8 mouse cellular contexts compared by ENCODE assay signal in genomic region chr10:107272131-107272803, GRCm38 (mm10). TPM values are rescaled to one million over a fixed set of nuclear protein-coding genes. Genes with fewer than 3 reads are reported as not detected.
DNase-seq lines count a peak whose midpoint lies in the region; ATAC-seq and TF ChIP-seq lines count a peak whose summit lies in the region.

No protein-coding gene starts in this region.

- H3K4me1 ChIP-seq in heart, embryonic 10.5 days: no peaks in the 10 kb centered on the region
- H3K4me1 ChIP-seq in kidney, embryonic 14.5 days (ENCODE audit: control insufficient read depth, insufficient read depth, low read length): 0 out of 2 replicates have a peak, but pooled peaks cover 3% of the 10 kb centered on the region
- no peaks in the 10 kb centered on the region for H3K4me1 ChIP-seq in liver, embryonic 13.5 days (replicated peaks)

- no peak for TF ChIP-seq CTCF in left cerebral cortex, adult 2 months (IDR thresholded peaks at IDR 0.05)

- peak; percentile 84 for ATAC-seq in kidney, embryonic 14.5 days (ENCODE audit: low FRiP score, low TSS enrichment)
- ATAC-seq in liver, embryonic 13.5 days (ENCODE audit: low read depth): peak; percentile 76
- no peak for ATAC-seq in megakaryocyte, adult 5-6 weeks (ENCODE audit: poor library complexity, severe bottlenecking)

- intact Hi-C loops in left cerebral cortex, adult 2 months (cut with DNase I): loop anchor here (1.0 to 10.0 kb wide), 5 partner anchors 65 to 657 kb away; no protein-coding TSS in a partner anchor

- DNase-seq in left cerebral cortex, adult 2 months (ENCODE audit: extremely low spot score in 1 of 2, low spot score in 2 of 2): peak; percentile 49 to 57
- DNase-seq in left cerebral cortex, adult 9 months (ENCODE audit: low spot score in 2 of 2): no peak
- DNase-seq in embryo, embryonic 11 days: peak; percentile 68
- DNase-seq in heart, embryonic 10.5 days (ENCODE audit: low spot score): peak; percentile 78
- DNase-seq in liver, embryonic 13.5 days: no peak
- DNase-seq in ovary, postnatal 14 days (ENCODE audit: low spot score): peak; percentile 12

- H3K36me3 ChIP-seq in heart, embryonic 10.5 days: no peaks in the 10 kb centered on the region
- no peaks in the 10 kb centered on the region for H3K36me3 ChIP-seq in kidney, embryonic 14.5 days (ENCODE audit: control insufficient read depth, insufficient read depth, low read length)
- H3K36me3 ChIP-seq in liver, embryonic 13.5 days: no peaks in the 10 kb centered on the region

- no peaks in the 10 kb centered on the region for H3K9me3 ChIP-seq in heart, embryonic 10.5 days
- H3K9me3 ChIP-seq in kidney, embryonic 14.5 days (ENCODE audit: control insufficient read depth, low read length): no peaks in the 10 kb centered on the region
- no peaks in the 10 kb centered on the region for H3K9me3 ChIP-seq in liver, embryonic 13.5 days (replicated peaks)

- peak overlapping the region; percentile 94 for H3K4me2 ChIP-seq in kidney, embryonic 14.5 days (replicated peaks; ENCODE audit: low read depth, low read length)
- H3K4me2 ChIP-seq in liver, embryonic 13.5 days: peak overlapping the region; percentile 57

- under 1% methylated on average over 41 of the region's 41 CpGs for WGBS in heart, embryonic 10.5 days
- WGBS in kidney, embryonic 14.5 days: under 1% methylated on average over 41 of the region's 41 CpGs
- WGBS in liver, embryonic 13.5 days (ENCODE audit: insufficient replicate concordance): under 1% methylated on average over 40 of the region's 41 CpGs

- peak overlapping the region; percentile 58 for H3K9ac ChIP-seq in kidney, embryonic 14.5 days (ENCODE audit: low read depth, low read length)
- peak overlapping the region; percentile 47; the same call in 1 of the 2 replicates for H3K9ac ChIP-seq in liver, embryonic 13.5 days

- peak overlapping the region; percentile 97 for H3K27ac ChIP-seq in left cerebral cortex, adult 2 months
- peak overlapping the region; percentile 37 for H3K27ac ChIP-seq in heart, embryonic 10.5 days
- H3K27ac ChIP-seq in kidney, embryonic 14.5 days (ENCODE audit: low read depth, low read length): no peak overlapping the region; the same call in 1 of the 2 replicates
- H3K27ac ChIP-seq in liver, embryonic 13.5 days: peak overlapping the region; percentile 64

- H3K27me3 ChIP-seq in heart, embryonic 10.5 days (ENCODE audit: insufficient read depth, poor library complexity, severe bottlenecking): peaks cover 41% of the 10 kb centered on the region
- 0 out of 2 replicates have a peak, but pooled peaks cover 5% of the 10 kb centered on the region for H3K27me3 ChIP-seq in kidney, embryonic 14.5 days (ENCODE audit: control insufficient read depth, insufficient read depth, low read length)
- peaks cover 28% of the 10 kb centered on the region for H3K27me3 ChIP-seq in liver, embryonic 13.5 days

- H3K4me3 ChIP-seq in left cerebral cortex, adult 2 months: peak overlapping the region; percentile 85
- H3K4me3 ChIP-seq in heart, embryonic 10.5 days: peak overlapping the region; percentile 73
- H3K4me3 ChIP-seq in kidney, embryonic 14.5 days (ENCODE audit: low read length): peak overlapping the region; percentile 62
- H3K4me3 ChIP-seq in liver, embryonic 13.5 days (replicated peaks): peak overlapping the region; percentile 53

RNA-seq across cellular contexts. Expression of gene Lin7a, which starts 0.8 kb away (rescaled TPM):
- total RNA-seq in left cerebral cortex, adult 2 months (2021): 10 to 100 TPM; 57.8 to 59.6 TPM
- polyA plus RNA-seq in heart, embryonic 10.5 days (2016; fragmentation: Nextera tagmentation; extraction: Ambion mirVana): 0.54 and 2.1 TPM in 2 replicates
- polyA plus RNA-seq in kidney, embryonic 14.5 days (2014; fragmentation: Nextera tagmentation; extraction: Ambion mirVana): 1.3 and 2.7 TPM in 2 replicates
- 1.0 and 1.3 TPM in 2 replicates for polyA plus RNA-seq in liver, embryonic 13.5 days (2015; fragmentation: Nextera tagmentation; extraction: Ambion mirVana)
- total RNA-seq in megakaryocyte, adult 5-6 weeks (2015): not detected in 2 replicates
- total RNA-seq in megakaryocyte, adult 5-6 weeks (2017): not detected in 2 replicates

Comparison
In these comparisons a context has a peak if more than half of its experiments do, and no peak if none do; other contexts are left out.
1. DNase-seq: peak in left cerebral cortex, adult 2 months (2 of 2), embryo, embryonic 11 days (single experiment), heart, embryonic 10.5 days (single experiment) and ovary, postnatal 14 days (single experiment); none in left cerebral cortex, adult 9 months (0 of 2) and liver, embryonic 13.5 days (single experiment).
2. Peak in every context shown above with its lines, with median percentiles within 50 percentile points of each other: H3K4me3 ChIP-seq.